Mouse (Mus musculus): ENCODE results near the gene Cnot8.

- TF ChIP-seq POLR2A (IDR thresholded peaks at IDR 0.05; ENCODE audit: insufficient read depth, low read depth, low read length) (no peak), CTCF (IDR thresholded peaks at IDR 0.05) (peak; percentile 41), EP300 (IDR thresholded peaks at IDR 0.05; ENCODE audit: insufficient read depth, low read depth, low read length) (no peak)
Measured at GRCm38 (mm10) chr11:58165072-58165471, 61.1 kb downstream of the Cnot8 start.

Data from heart, adult 2 months (tissue).